Mouse (Mus musculus): ENCODE measurements at regions not wholly inside any gene's neighbourhood (a gene's known extent, or its start where the extent isn't known, plus 50 kb on each side); places are given as distances from the start of the nearest gene placed in this dataset.

- no peak for DNase-seq (ENCODE audit: low spot score)
These were observed 54.0 kb upstream of the Satb2 start for GRCm38 (mm10) chr1:57032407-57032806.

- DNase-seq (ENCODE audit: low spot score) = no peak
These were observed 54.8 kb upstream of the Satb2 start for GRCm38 (mm10) chr1:57033244-57033643.

- no peak for DNase-seq (ENCODE audit: low spot score)
These were observed 56.0 kb upstream of the Satb2 start for GRCm38 (mm10) chr1:57034411-57034810.

GRCm38 (mm10) chr1:57036382-57036781 is 57.9 kb upstream of the Satb2 start:
- DNase-seq (ENCODE audit: low spot score) = no peak

GRCm38 (mm10) chr1:57040201-57040600 is 61.8 kb upstream of the Satb2 start:
- no peak for DNase-seq (ENCODE audit: low spot score)

GRCm38 (mm10) chr1:57041578-57041977 is 63.1 kb upstream of the Satb2 start:
- no peak for DNase-seq (ENCODE audit: low spot score)

- no peak for DNase-seq (ENCODE audit: low spot score)
These were observed 75.4 kb upstream of the Satb2 start for GRCm38 (mm10) chr1:57053836-57054235.

GRCm38 (mm10) chr1:57055976-57056375 is 77.5 kb upstream of the Satb2 start:
- no peak for DNase-seq (ENCODE audit: low spot score)

GRCm38 (mm10) chr1:57059216-57059615 is 80.8 kb upstream of the Satb2 start:
- no peak for DNase-seq (ENCODE audit: low spot score)

- no peak for DNase-seq (ENCODE audit: low spot score)
These were observed 96.8 kb upstream of the Satb2 start for GRCm38 (mm10) chr1:57075221-57075620.

GRCm38 (mm10) chr1:57076696-57077095 is 98.2 kb upstream of the Satb2 start:
- no peak for DNase-seq (ENCODE audit: low spot score)

- no peak for DNase-seq (ENCODE audit: low spot score)
These were observed 101.9 kb upstream of the Satb2 start for GRCm38 (mm10) chr1:57080306-57080705.

- DNase-seq (ENCODE audit: low spot score) = no peak
These were observed 104.7 kb upstream of the Satb2 start for GRCm38 (mm10) chr1:57083134-57083533.

- no peak for DNase-seq (ENCODE audit: low spot score)
These were observed 105.2 kb upstream of the Satb2 start for GRCm38 (mm10) chr1:57083540-57084083.

- no peak for DNase-seq (ENCODE audit: low spot score)
These were observed 117.2 kb upstream of the Satb2 start for GRCm38 (mm10) chr1:57095361-57096247.

- DNase-seq (ENCODE audit: low spot score) = no peak
These were observed 117.8 kb upstream of the Satb2 start for GRCm38 (mm10) chr1:57096248-57096600.

GRCm38 (mm10) chr1:57096740-57097139 is 118.3 kb upstream of the Satb2 start:
- no peak for DNase-seq (ENCODE audit: low spot score)

GRCm38 (mm10) chr1:57100614-57101013 is 122.2 kb upstream of the Satb2 start:
- DNase-seq (ENCODE audit: low spot score) = no peak

- no peak for DNase-seq (ENCODE audit: low spot score)
These were observed 128.9 kb upstream of the Satb2 start for GRCm38 (mm10) chr1:57107308-57107707.

- DNase-seq (ENCODE audit: low spot score) = no peak
These were observed 142.2 kb upstream of the Satb2 start for GRCm38 (mm10) chr1:57120678-57121077.

- DNase-seq (ENCODE audit: low spot score) = no peak
These were observed 165.7 kb upstream of the Satb2 start for GRCm38 (mm10) chr1:57144181-57144580.

GRCm38 (mm10) chr1:57155869-57156268 is 177.4 kb upstream of the Satb2 start:
- no peak for DNase-seq (ENCODE audit: low spot score)

- DNase-seq (ENCODE audit: low spot score) = no peak
These were observed 186.0 kb upstream of the Satb2 start for GRCm38 (mm10) chr1:57164443-57164842.

Measured in lung, postnatal 25 days (tissue).